Mouse (Mus musculus): ENCODE data around the gene Sox10. TPM values are rescaled to one million over a fixed set of nuclear protein-coding genes. Genes with fewer than 3 reads are reported as not detected.

Sox10 gene
- polyA plus RNA-seq, 1 experiment from 2014 or later: 0.29 TPM

GRCm38 (mm10) chr15:79133191-79133661, 31.8 kb downstream of the Sox10 start:
- Histone ChIP-seq H3K9ac (no peak overlapping the region), H3K27me3 (replicated peaks) (peaks cover 4% of the 10 kb centered on the region; the same call in 1 of the 2 replicates), H3K9me3 (replicated peaks) (peaks cover 2% of the 10 kb centered on the region), H3K4me3 (no peak overlapping the region), H3K4me2 (no peak overlapping the region), H3K27ac (no peak overlapping the region), H3K36me3 (peaks cover 57% of the 10 kb centered on the region), H3K4me1 (no peaks in the 10 kb centered on the region)
- ATAC-seq: no peak
- 74% methylated on average over 6 of the region's 6 CpGs for WGBS (ENCODE audit: insufficient replicate concordance)

GRCm38 (mm10) chr15:79131442-79131841, 33.6 kb downstream of the Sox10 start:
- 74% methylated on average over 7 of the region's 7 CpGs for WGBS (ENCODE audit: insufficient replicate concordance)
- Histone ChIP-seq H3K36me3 (peaks cover 75% of the 10 kb centered on the region), H3K27me3 (replicated peaks) (no peaks in the 10 kb centered on the region), H3K9ac (no peak overlapping the region), H3K4me3 (no peak overlapping the region), H3K9me3 (replicated peaks) (peaks cover 6% of the 10 kb centered on the region), H3K4me2 (no peak overlapping the region), H3K27ac (no peak overlapping the region), H3K4me1 (no peaks in the 10 kb centered on the region)
- no peak for ATAC-seq

GRCm38 (mm10) chr15:79130782-79131181, 34.3 kb downstream of the Sox10 start:
- WGBS (ENCODE audit: insufficient replicate concordance): 82% methylated on average over 10 of the region's 10 CpGs
- Histone ChIP-seq H3K4me2 (no peak overlapping the region), H3K9me3 (replicated peaks) (peaks cover 6% of the 10 kb centered on the region)

GRCm38 (mm10) chr15:79129311-79129710, 35.7 kb downstream of the Sox10 start:
- ATAC-seq: no peak
- Histone ChIP-seq H3K4me2 (no peak overlapping the region), H3K4me3 (no peak overlapping the region), H3K4me1 (no peaks in the 10 kb centered on the region), H3K9ac (no peak overlapping the region), H3K36me3 (peaks cover 95% of the 10 kb centered on the region), H3K27me3 (replicated peaks) (no peaks in the 10 kb centered on the region), H3K27ac (no peak overlapping the region), H3K9me3 (replicated peaks) (peaks cover 6% of the 10 kb centered on the region)
- WGBS (ENCODE audit: insufficient replicate concordance): 79% methylated on average over 7 of the region's 7 CpGs

More at GRCm38 (mm10) chr15:79130782-79131181, 34.3 kb downstream of the Sox10 start:
- H3K9ac ChIP-seq: no peak overlapping the region
- no peak overlapping the region for H3K4me3 ChIP-seq
- H3K27me3 ChIP-seq (replicated peaks): no peaks in the 10 kb centered on the region
- H3K36me3 ChIP-seq: peaks cover 82% of the 10 kb centered on the region
- no peak overlapping the region for H3K27ac ChIP-seq
- no peak for ATAC-seq
- no peaks in the 10 kb centered on the region for H3K4me1 ChIP-seq

- peaks cover 91% of the 10 kb centered on the region for H3K36me3 ChIP-seq
- no peak for ATAC-seq
- no peaks in the 10 kb centered on the region for H3K4me1 ChIP-seq
- H3K27ac ChIP-seq: no peak overlapping the region
- no peak overlapping the region for H3K9ac ChIP-seq
- H3K27me3 ChIP-seq (replicated peaks): no peaks in the 10 kb centered on the region
- 83% methylated on average over 5 of the region's 5 CpGs for WGBS (ENCODE audit: insufficient replicate concordance)
- peaks cover 6% of the 10 kb centered on the region for H3K9me3 ChIP-seq (replicated peaks)
- no peak overlapping the region for H3K4me3 ChIP-seq
- H3K4me2 ChIP-seq: no peak overlapping the region
Measured at GRCm38 (mm10) chr15:79128208-79128607, 36.8 kb downstream of the Sox10 start.

- Histone ChIP-seq H3K27me3 (replicated peaks) (no peaks in the 10 kb centered on the region), H3K27ac (no peak overlapping the region), H3K4me3 (no peak overlapping the region), H3K9ac (no peak overlapping the region), H3K9me3 (replicated peaks) (peaks cover 6% of the 10 kb centered on the region), H3K4me2 (no peak overlapping the region), H3K36me3 (peaks cover 91% of the 10 kb centered on the region), H3K4me1 (no peaks in the 10 kb centered on the region)
- no peak for ATAC-seq
- 85% methylated on average over 12 of the region's 12 CpGs for WGBS (ENCODE audit: insufficient replicate concordance)
Measured at GRCm38 (mm10) chr15:79127101-79127500, 37.9 kb downstream of the Sox10 start.

GRCm38 (mm10) chr15:79126217-79126932, 38.7 kb downstream of the Sox10 start:
- Histone ChIP-seq H3K4me3 (no peak overlapping the region), H3K36me3 (peaks cover 85% of the 10 kb centered on the region), H3K9me3 (replicated peaks) (peaks cover 6% of the 10 kb centered on the region), H3K9ac (no peak overlapping the region), H3K27me3 (replicated peaks) (no peaks in the 10 kb centered on the region), H3K4me2 (no peak overlapping the region), H3K4me1 (no peaks in the 10 kb centered on the region), H3K27ac (no peak overlapping the region)
- WGBS (ENCODE audit: insufficient replicate concordance): 70% methylated on average over 13 of the region's 13 CpGs
- ATAC-seq: no peak

- ATAC-seq: no peak
- Histone ChIP-seq H3K27me3 (replicated peaks) (no peaks in the 10 kb centered on the region), H3K4me2 (no peak overlapping the region), H3K36me3 (peaks cover 65% of the 10 kb centered on the region), H3K27ac (no peak overlapping the region), H3K9ac (no peak overlapping the region), H3K4me1 (no peaks in the 10 kb centered on the region), H3K9me3 (replicated peaks) (peaks cover 6% of the 10 kb centered on the region), H3K4me3 (no peak overlapping the region)
- WGBS (ENCODE audit: insufficient replicate concordance): 82% methylated on average over 10 of the region's 10 CpGs
Measured at GRCm38 (mm10) chr15:79124331-79124875, 40.6 kb downstream of the Sox10 start.

GRCm38 (mm10) chr15:79123751-79124150, 41.3 kb downstream of the Sox10 start:
- no peak overlapping the region for H3K4me2 ChIP-seq
- no peak overlapping the region for H3K27ac ChIP-seq
- H3K9ac ChIP-seq: no peak overlapping the region
- H3K36me3 ChIP-seq: peaks cover 67% of the 10 kb centered on the region
- H3K9me3 ChIP-seq (replicated peaks): peaks cover 6% of the 10 kb centered on the region
- H3K27me3 ChIP-seq (replicated peaks): no peaks in the 10 kb centered on the region
- WGBS (ENCODE audit: insufficient replicate concordance): 62% methylated on average over 6 of the region's 6 CpGs
- no peak overlapping the region for H3K4me3 ChIP-seq
- no peaks in the 10 kb centered on the region for H3K4me1 ChIP-seq
- ATAC-seq: no peak

GRCm38 (mm10) chr15:79122546-79122945, 42.5 kb downstream of the Sox10 start:
- Histone ChIP-seq H3K4me3 (no peak overlapping the region), H3K36me3 (peaks cover 64% of the 10 kb centered on the region)
- WGBS (ENCODE audit: insufficient replicate concordance): 82% methylated on average over 13 of the region's 13 CpGs

GRCm38 (mm10) chr15:79122119-79122518, 42.9 kb downstream of the Sox10 start:
- no peak overlapping the region for H3K27ac ChIP-seq
- H3K9ac ChIP-seq: no peak overlapping the region
- H3K4me3 ChIP-seq: no peak overlapping the region
- no peaks in the 10 kb centered on the region for H3K4me1 ChIP-seq
- ATAC-seq: no peak
- 84% methylated on average over 4 of the region's 4 CpGs for WGBS (ENCODE audit: insufficient replicate concordance)
- H3K27me3 ChIP-seq (replicated peaks): no peaks in the 10 kb centered on the region
- H3K4me2 ChIP-seq: no peak overlapping the region
- peaks cover 59% of the 10 kb centered on the region for H3K36me3 ChIP-seq
- no peaks in the 10 kb centered on the region for H3K9me3 ChIP-seq (replicated peaks)

More at GRCm38 (mm10) chr15:79122546-79122945, 42.5 kb downstream of the Sox10 start:
- Histone ChIP-seq H3K9me3 (replicated peaks) (no peaks in the 10 kb centered on the region), H3K4me1 (no peaks in the 10 kb centered on the region), H3K4me2 (no peak overlapping the region), H3K27me3 (replicated peaks) (no peaks in the 10 kb centered on the region), H3K9ac (no peak overlapping the region), H3K27ac (no peak overlapping the region)
- ATAC-seq: no peak

GRCm38 (mm10) chr15:79119491-79119890, 45.5 kb downstream of the Sox10 start:
- WGBS (ENCODE audit: insufficient replicate concordance): 84% methylated on average over 9 of the region's 9 CpGs
- no peaks in the 10 kb centered on the region for H3K4me1 ChIP-seq
- no peak overlapping the region for H3K4me3 ChIP-seq
- no peak overlapping the region for H3K9ac ChIP-seq
- H3K27me3 ChIP-seq (replicated peaks): no peaks in the 10 kb centered on the region
- ATAC-seq: no peak
- no peak overlapping the region for H3K27ac ChIP-seq
- peaks cover 52% of the 10 kb centered on the region for H3K36me3 ChIP-seq
- H3K4me2 ChIP-seq: no peak overlapping the region
- no peaks in the 10 kb centered on the region for H3K9me3 ChIP-seq (replicated peaks)

Measured in liver, embryonic 12.5 days (tissue).